In genomic region chr4:148060120-148061085, GRCm38 (mm10) we compare ENCODE assay signal across 9 mouse cellular contexts. TPM values are rescaled to one million over a fixed set of nuclear protein-coding genes. Genes with fewer than 3 reads are reported as not detected.
DNase-seq lines count a peak whose midpoint lies in the region; ATAC-seq and TF ChIP-seq lines count a peak whose summit lies in the region.
"Had no signal": no experiment of that assay in that cellular context is flagged by ENCODE, and none has a peak within 500 bp of the region (broad histone marks: within the 10 kb centered on the region; RNA-seq: fewer than 3 reads in every experiment).

No protein-coding gene starts in this region.

- H3K36me3 ChIP-seq in hindbrain, postnatal 0 days (ENCODE audit: insufficient read depth, low read length), result peaks cover 23% of the 10 kb centered on the region
- peaks cover 37% of the 10 kb centered on the region for H3K36me3 ChIP-seq in liver, embryonic 13.5 days

- H3K4me3 ChIP-seq in cerebellum, adult 2 months (replicated peaks; ENCODE audit: insufficient read depth, low read depth, low read length), result no peak overlapping the region
- no peak overlapping the region for H3K4me3 ChIP-seq in hindbrain, postnatal 0 days (ENCODE audit: low read length)
- H3K4me3 ChIP-seq in liver, embryonic 13.5 days (replicated peaks), result no peak overlapping the region

- no peaks in the 10 kb centered on the region for H3K9me3 ChIP-seq in hindbrain, postnatal 0 days (ENCODE audit: low read length)
- H3K9me3 ChIP-seq in liver, embryonic 13.5 days (replicated peaks), result no peaks in the 10 kb centered on the region

- no peak for TF ChIP-seq POLR2A in cerebellum, adult 2 months (IDR thresholded peaks at IDR 0.05; ENCODE audit: borderline replicate concordance, insufficient read depth, low read length)

- peak in 1 of 2 experiments; percentile 34 for DNase-seq in cerebellum, adult 2 months
- DNase-seq in cerebellum, adult 8-10 months, result no peak
- DNase-seq in B cell, adult 2 months, result peak; percentile 37 to 41
- DNase-seq in embryo, embryonic 10.5 days (ENCODE audit: low spot score), result peak; percentile 62
- peak; percentile 49 for DNase-seq in hindbrain, postnatal 0 days (ENCODE audit: low spot score)
- no peak for DNase-seq in liver, embryonic 13.5 days
- peak; percentile 68 for DNase-seq in retina, embryonic 14.5 days (ENCODE audit: low spot score)
- DNase-seq in layer of hippocampus, adult 11-12 months (ENCODE audit: low spot score), result no peak

- peak; percentile 61; the same call in 1 of the 2 replicates for TF ChIP-seq CTCF in cerebellum, adult 2 months (IDR thresholded peaks at IDR 0.05; ENCODE audit: borderline replicate concordance, insufficient read depth, low read depth, low read length)
- peak; percentile 75 for TF ChIP-seq CTCF in hindbrain, postnatal 0 days (IDR thresholded peaks at IDR 0.05; ENCODE audit: low read depth)

- H3K27me3 ChIP-seq in cerebellum, adult 2 months (ENCODE audit: control insufficient read depth, insufficient read depth, low read length), result no peaks in the 10 kb centered on the region
- H3K27me3 ChIP-seq in hindbrain, postnatal 0 days (ENCODE audit: insufficient read depth, low read length), result no peaks in the 10 kb centered on the region
- H3K27me3 ChIP-seq in liver, embryonic 13.5 days, result no peaks in the 10 kb centered on the region

- peak; percentile 58; the same call in 1 of the 2 replicates for ATAC-seq in hindbrain, postnatal 0 days
- ATAC-seq in liver, embryonic 13.5 days (ENCODE audit: low read depth), result peak; percentile 55

- H3K4me1 ChIP-seq in cerebellum, adult 2 months (ENCODE audit: control insufficient read depth, insufficient read depth, low read length), result peaks cover 28% of the 10 kb centered on the region
- no peaks in the 10 kb centered on the region for H3K4me1 ChIP-seq in hindbrain, postnatal 0 days (ENCODE audit: insufficient read depth, low read length)
- H3K4me1 ChIP-seq in liver, embryonic 13.5 days (replicated peaks), result peaks cover 29% of the 10 kb centered on the region

- H3K9ac ChIP-seq in hindbrain, postnatal 0 days (replicated peaks; ENCODE audit: low read length), result no peak overlapping the region
- no peak overlapping the region for H3K9ac ChIP-seq in liver, embryonic 13.5 days

- WGBS in cerebellum, adult 2 months, result 53% methylated on average over 13 of the region's 13 CpGs
- 56% methylated on average over 13 of the region's 13 CpGs for WGBS in hindbrain, postnatal 0 days
- 48% methylated on average over 13 of the region's 13 CpGs for WGBS in liver, embryonic 13.5 days (ENCODE audit: insufficient replicate concordance)

- no peak overlapping the region for H3K4me2 ChIP-seq in hindbrain, postnatal 0 days (ENCODE audit: low read depth, low read length)
- no peak overlapping the region for H3K4me2 ChIP-seq in liver, embryonic 13.5 days

- H3K27ac ChIP-seq in cerebellum, adult 2 months (ENCODE audit: insufficient read depth, low read length), result no peak overlapping the region
- no peak overlapping the region for H3K27ac ChIP-seq in hindbrain, postnatal 0 days
- no peak overlapping the region for H3K27ac ChIP-seq in liver, embryonic 13.5 days

RNA-seq across cellular contexts. Expression of gene Mthfr, which starts 21.5 kb away (rescaled TPM):
- 27.2 and 29.8 TPM in 2 replicates for polyA plus RNA-seq in cerebellum, adult 2 months (2012; rRNA removed)
- total RNA-seq in hindbrain, postnatal 0 days (2014; rRNA removed), result 46.0 and 52.4 TPM in 2 replicates
- polyA plus RNA-seq in hindbrain, postnatal 0 days (2015; fragmentation: Nextera tagmentation; extraction: Ambion mirVana), result 9.3 and 10.6 TPM in 2 replicates
- polyA plus RNA-seq in liver, embryonic 13.5 days (2015; fragmentation: Nextera tagmentation; extraction: Ambion mirVana), result 8.9 and 10.7 TPM in 2 replicates

RNA-seq across cellular contexts. Expression of gene Clcn6, which starts 21.8 kb away (rescaled TPM):
- polyA plus RNA-seq in cerebellum, adult 2 months (2012; rRNA removed), result 56.8 and 59.4 TPM in 2 replicates
- total RNA-seq in hindbrain, postnatal 0 days (2014; rRNA removed), result 58.6 and 60.7 TPM in 2 replicates
- polyA plus RNA-seq in hindbrain, postnatal 0 days (2015; fragmentation: Nextera tagmentation; extraction: Ambion mirVana), result 22.0 and 24.4 TPM in 2 replicates
- 1.5 and 1.7 TPM in 2 replicates for polyA plus RNA-seq in liver, embryonic 13.5 days (2015; fragmentation: Nextera tagmentation; extraction: Ambion mirVana)

RNA-seq across cellular contexts. Expression of gene Agtrap, which starts 27.4 kb away (rescaled TPM):
- 9.8 and 10.2 TPM in 2 replicates for polyA plus RNA-seq in cerebellum, adult 2 months (2012; rRNA removed)
- total RNA-seq in hindbrain, postnatal 0 days (2014; rRNA removed), result 6.2 and 7.6 TPM in 2 replicates
- polyA plus RNA-seq in hindbrain, postnatal 0 days (2015; fragmentation: Nextera tagmentation; extraction: Ambion mirVana), result 9.9 and 10.4 TPM in 2 replicates
- polyA plus RNA-seq in liver, embryonic 13.5 days (2015; fragmentation: Nextera tagmentation; extraction: Ambion mirVana), result 11.2 and 11.7 TPM in 2 replicates

RNA-seq across cellular contexts. Expression of gene Nppa, which starts 59.9 kb away (rescaled TPM):
- 0.13 TPM in 1 of 2 replicates, not detected in the other for polyA plus RNA-seq in cerebellum, adult 2 months (2012; rRNA removed)
- 0.58 and 1.8 TPM in 2 replicates for total RNA-seq in hindbrain, postnatal 0 days (2014; rRNA removed)
- 2.0 and 2.6 TPM in 2 replicates for polyA plus RNA-seq in hindbrain, postnatal 0 days (2015; fragmentation: Nextera tagmentation; extraction: Ambion mirVana)
- polyA plus RNA-seq in liver, embryonic 13.5 days (2015; fragmentation: Nextera tagmentation; extraction: Ambion mirVana), result 0.48 and 5.6 TPM in 2 replicates
- polyA plus RNA-seq: gonadal fat pad, adult 2 months had no signal

Comparison
In these comparisons a context has a peak if more than half of its experiments do, and no peak if none do; other contexts are left out.
1. DNase-seq: peak in B cell, adult 2 months (2 of 2), embryo, embryonic 10.5 days (single experiment), hindbrain, postnatal 0 days (single experiment) and retina, embryonic 14.5 days (single experiment); none in cerebellum, adult 8-10 months (single experiment), liver, embryonic 13.5 days (single experiment) and layer of hippocampus, adult 11-12 months (single experiment).